Mouse (Mus musculus) heart, embryonic 13.5 days (tissue): ENCODE results near the gene Tmbim7. TPM values are rescaled to one million over a fixed set of nuclear protein-coding genes. Genes with fewer than 3 reads are reported as not detected.
"Not testable (repeated sequence)": the region's sequence is repeated elsewhere in the genome, so short reads cannot be mapped to it uniquely, and the experiment has no call there.

Source experiments
- ATAC-seq: fragments of 200-750 bp; cut with Nextera tagmentation; 2 replicates; pipeline ENCODE4 v1.8.0; 2017; ENCODE audit warnings: moderate TSS enrichment; ENCODE audit not compliant: insufficient number of reproducible peaks, low FRiP score, low TSS enrichment; ENCODE audit errors: extremely low read depth
- H3K27ac ChIP-seq: fragments of 300-500 bp; sonication (generic); replicated peaks from 2 replicates; pipeline ENCODE4 v1.5.1; 2015; ENCODE audit warnings: moderate library complexity, mild to moderate bottlenecking, inconsistent platforms
- H3K27me3 ChIP-seq: fragments of 300-500 bp; sonication (generic); replicated peaks from 2 replicates; pipeline ENCODE4 v1.6.1; 2015; ENCODE audit warnings: mild to moderate bottlenecking, inconsistent platforms
- H3K36me3 ChIP-seq: fragments of 300-500 bp; sonication (generic); 2 replicates; pipeline ENCODE4 v1.6.1; 2015; ENCODE audit warnings: mild to moderate bottlenecking, inconsistent platforms
- H3K4me1 ChIP-seq: fragments of 300-500 bp; sonication (generic); 2 replicates; pipeline ENCODE4 v1.6.1; 2015; ENCODE audit warnings: inconsistent platforms
- H3K4me2 ChIP-seq: fragments of 300-500 bp; sonication (generic); 2 replicates; pipeline ENCODE4 v1.6.1; 2015; ENCODE audit warnings: inconsistent platforms, mild to moderate bottlenecking, moderate library complexity
- H3K4me3 ChIP-seq: fragments of 300-500 bp; sonication (generic); 2 replicates; pipeline ENCODE4 v1.5.1; 2015; ENCODE audit warnings: moderate library complexity, mild to moderate bottlenecking, inconsistent platforms
- H3K9ac ChIP-seq: fragments of 300-500 bp; sonication (generic); 2 replicates; pipeline ENCODE4 v1.6.1; 2015; ENCODE audit warnings: inconsistent platforms, mild to moderate bottlenecking, moderate library complexity
- H3K9me3 ChIP-seq: fragments of 300-500 bp; sonication (generic); 2 replicates; pipeline ENCODE4 v1.6.1; 2016; ENCODE audit warnings: inconsistent platforms
- WGBS: fragments of 180-500 bp; shearing (Covaris S2); methylation state at CpG from one replicate; pipeline ENCODE4 v1.1.7; 2015; ENCODE audit warnings: mixed read lengths; 5-methylcytosine and 5-hydroxymethylcytosine counted together
- polyA plus RNA-seq: library from polyadenylated mRNA; unstranded; fragments of >200 nt; fragmentation: Nextera tagmentation; extraction: Ambion mirVana; gene quantifications from 2 replicates; pipeline ENCODE4 v1.2.1, GENCODE M21; 2015

The Tmbim7 gene
- polyA plus RNA-seq, 1 experiment from 2014 or later = not detected

- no peak for ATAC-seq
- no peak overlapping the region for H3K4me3 ChIP-seq
- peaks cover 48% of the 10 kb centered on the region for H3K36me3 ChIP-seq
- no peak overlapping the region for H3K27ac ChIP-seq
- peak overlapping the region; percentile 19; the same call in 1 of the 2 replicates for H3K4me2 ChIP-seq
- WGBS = 87% methylated on average over 6 of the region's 6 CpGs
- H3K27me3 ChIP-seq = no peaks in the 10 kb centered on the region
- no peaks in the 10 kb centered on the region for H3K9me3 ChIP-seq
- peaks cover 18% of the 10 kb centered on the region for H3K4me1 ChIP-seq
- H3K9ac ChIP-seq = peak overlapping the region; percentile 12
Observed at GRCm38 (mm10) chr5:3645326-3645725, 5.7 kb upstream of the Tmbim7 start.

GRCm38 (mm10) chr5:3646539-3646938 lies 4.4 kb upstream of the Tmbim7 start:
- ATAC-seq = no peak
- Histone ChIP-seq H3K4me2 (peak overlapping the region; percentile 87), H3K27me3 (no peaks in the 10 kb centered on the region), H3K9ac (peak overlapping the region; percentile 97), H3K27ac (0 out of 2 replicates have a peak overlapping the region, but pooled peaks have one; percentile 36), H3K4me3 (peak overlapping the region; percentile 99), H3K4me1 (peaks cover 18% of the 10 kb centered on the region), H3K36me3 (peaks cover 38% of the 10 kb centered on the region), H3K9me3 (no peaks in the 10 kb centered on the region)
- 26% methylated on average over 6 of the region's 6 CpGs for WGBS

DNA sequence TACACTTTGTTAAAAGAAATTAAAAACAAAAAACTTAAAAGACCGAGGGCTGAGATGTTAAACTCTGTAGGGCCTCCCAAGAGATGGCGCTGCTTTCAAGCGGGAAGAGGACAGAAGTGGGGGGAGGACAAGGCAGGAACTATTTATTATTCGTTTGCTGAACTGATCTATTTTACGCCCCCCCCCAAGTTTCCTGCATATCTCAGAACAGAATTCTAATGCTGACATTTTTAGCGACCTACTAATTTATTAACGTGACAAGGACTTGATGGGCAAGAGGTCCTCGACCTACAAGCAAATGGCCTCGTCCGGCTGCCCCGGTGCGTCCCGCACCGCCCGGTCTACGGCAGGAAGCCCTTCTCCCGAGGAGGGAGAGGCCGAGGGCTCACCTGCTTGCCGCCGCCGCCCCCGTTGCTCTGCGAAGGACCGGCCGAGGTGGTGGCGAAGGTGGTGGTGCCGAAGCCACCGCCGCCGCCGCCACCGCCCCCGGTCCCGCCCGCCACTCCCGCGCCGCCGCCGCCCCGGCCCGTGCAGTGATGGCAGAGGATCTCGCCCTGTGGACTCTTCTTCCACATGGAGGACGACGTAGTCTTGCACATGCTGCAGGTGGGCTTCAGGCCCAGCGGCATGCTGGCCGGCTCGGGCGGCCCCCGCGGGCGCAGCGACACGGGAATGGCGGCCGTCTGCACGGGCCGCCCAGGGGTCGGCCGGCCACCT lies 3.8 kb upstream of the Tmbim7 start:
- H3K4me2 ChIP-seq = peak overlapping the region; percentile 87
- H3K4me3 ChIP-seq = peak overlapping the region; percentile 99
- no peaks in the 10 kb centered on the region for H3K27me3 ChIP-seq
- peak overlapping the region; percentile 97 for H3K9ac ChIP-seq
- whole genome bisulfite sequencing = under 1% methylated on average over 60 of the region's 60 CpGs
- ATAC-seq = peak; percentile 47
- no peaks in the 10 kb centered on the region for H3K9me3 ChIP-seq
- H3K27ac ChIP-seq = peak overlapping the region; percentile 94
- peaks cover 32% of the 10 kb centered on the region for H3K36me3 ChIP-seq
- H3K4me1 ChIP-seq = peaks cover 18% of the 10 kb centered on the region

DNA sequence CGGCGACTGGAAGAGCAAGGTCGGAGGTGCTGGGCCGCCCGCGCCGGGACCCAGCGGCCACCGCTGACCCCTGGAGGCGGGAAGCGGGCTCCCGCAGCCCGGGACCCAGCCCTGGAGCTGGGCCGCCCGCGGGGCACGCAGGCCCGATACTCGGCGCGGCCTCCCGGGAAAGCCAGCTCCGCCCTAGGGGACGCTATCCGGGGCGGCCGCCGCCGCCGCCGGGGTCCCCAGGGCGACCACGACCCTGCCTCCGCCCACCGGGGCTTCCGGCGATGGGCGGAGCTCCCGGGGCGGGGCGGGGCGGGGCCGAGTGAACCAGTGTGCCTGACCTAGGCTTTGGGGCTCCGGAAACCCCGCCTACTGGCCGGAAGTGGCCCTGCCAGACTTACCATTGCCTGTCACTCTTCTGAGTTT lies 3.3 kb upstream of the Tmbim7 start:
- Histone ChIP-seq H3K4me3 (peak overlapping the region; percentile 99), H3K9me3 (no peaks in the 10 kb centered on the region), H3K9ac (peak overlapping the region; percentile 97), H3K27ac (peak overlapping the region; percentile 94), H3K36me3 (peaks cover 27% of the 10 kb centered on the region), H3K27me3 (no peaks in the 10 kb centered on the region), H3K4me2 (peak overlapping the region; percentile 87), H3K4me1 (peaks cover 18% of the 10 kb centered on the region)
- 0% methylated on average over 26 of the region's 46 CpGs for WGBS
- peak; percentile 96 for ATAC-seq

GRCm38 (mm10) chr5:3648206-3648848 lies 2.7 kb upstream of the Tmbim7 start:
- Histone ChIP-seq H3K9ac (no peak overlapping the region), H3K27ac (no peak overlapping the region)

GRCm38 (mm10) chr5:3648849-3649210 lies 2.2 kb upstream of the Tmbim7 start:
- no peak overlapping the region for H3K27ac ChIP-seq
- H3K4me3 ChIP-seq = no peak overlapping the region
- H3K36me3 ChIP-seq = peaks cover 19% of the 10 kb centered on the region
- WGBS = 68% methylated on average over 4 of the region's 4 CpGs
- no peak overlapping the region for H3K4me2 ChIP-seq
- H3K4me1 ChIP-seq = peaks cover 18% of the 10 kb centered on the region
- no peak for ATAC-seq
- H3K9me3 ChIP-seq = no peaks in the 10 kb centered on the region
- no peaks in the 10 kb centered on the region for H3K27me3 ChIP-seq
- no peak overlapping the region for H3K9ac ChIP-seq

More at GRCm38 (mm10) chr5:3648206-3648848, 2.7 kb upstream of the Tmbim7 start:
- H3K4me1 ChIP-seq = peaks cover 18% of the 10 kb centered on the region
- H3K27me3 ChIP-seq = no peaks in the 10 kb centered on the region
- peak overlapping the region; percentile 87 for H3K4me2 ChIP-seq
- no peaks in the 10 kb centered on the region for H3K9me3 ChIP-seq
- peaks cover 22% of the 10 kb centered on the region for H3K36me3 ChIP-seq
- WGBS = 55% methylated on average over 4 of the region's 4 CpGs
- H3K4me3 ChIP-seq = peak overlapping the region; percentile 99
- ATAC-seq = no peak

DNA sequence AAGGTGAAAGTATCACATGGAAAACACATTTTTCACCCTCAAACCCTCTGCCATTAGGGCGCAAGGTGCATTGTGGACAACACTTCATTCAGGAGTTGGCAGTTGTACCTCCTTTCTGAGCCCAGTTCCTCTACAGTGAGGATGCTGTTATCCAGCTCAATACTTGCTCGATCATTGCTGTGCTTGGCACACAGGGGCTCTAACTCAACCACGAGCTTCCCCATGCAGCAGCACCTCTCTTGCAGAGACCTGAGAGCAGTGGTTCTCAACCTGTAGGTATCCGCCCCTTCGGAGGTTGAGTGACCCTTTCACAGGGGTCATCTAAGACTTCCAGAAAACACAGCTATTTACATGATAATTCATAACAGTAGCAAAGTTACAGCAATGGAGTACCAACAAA lies 640 bp downstream of the Tmbim7 start:
- Histone ChIP-seq H3K4me2 (no peak overlapping the region), H3K9me3 (no peaks in the 10 kb centered on the region), H3K27ac (no peak overlapping the region), H3K4me3 (no peak overlapping the region), H3K4me1 (peaks cover 1% of the 10 kb centered on the region), H3K9ac (no peak overlapping the region), H3K36me3 (no peaks in the 10 kb centered on the region), H3K27me3 (no peaks in the 10 kb centered on the region)
- WGBS = 76% methylated on average over 5 of the region's 5 CpGs
- ATAC-seq = no peak

- H3K9me3 ChIP-seq, H3K4me3 ChIP-seq, H3K27ac ChIP-seq, H3K9ac ChIP-seq, H3K4me1 ChIP-seq, ATAC-seq, H3K36me3 ChIP-seq, H3K27me3 ChIP-seq, H3K4me2 ChIP-seq: not testable (repeated sequence)
- 92% methylated on average over 19 of the region's 25 CpGs for WGBS
Observed at GRCm38 (mm10) chr5:3652903-3653575, 2.1 kb downstream of the Tmbim7 start.

- ATAC-seq = no peak
- 82% methylated on average over 4 of the region's 4 CpGs for WGBS
Observed at GRCm38 (mm10) chr5:3653801-3654200, 2.8 kb downstream of the Tmbim7 start.

DNA sequence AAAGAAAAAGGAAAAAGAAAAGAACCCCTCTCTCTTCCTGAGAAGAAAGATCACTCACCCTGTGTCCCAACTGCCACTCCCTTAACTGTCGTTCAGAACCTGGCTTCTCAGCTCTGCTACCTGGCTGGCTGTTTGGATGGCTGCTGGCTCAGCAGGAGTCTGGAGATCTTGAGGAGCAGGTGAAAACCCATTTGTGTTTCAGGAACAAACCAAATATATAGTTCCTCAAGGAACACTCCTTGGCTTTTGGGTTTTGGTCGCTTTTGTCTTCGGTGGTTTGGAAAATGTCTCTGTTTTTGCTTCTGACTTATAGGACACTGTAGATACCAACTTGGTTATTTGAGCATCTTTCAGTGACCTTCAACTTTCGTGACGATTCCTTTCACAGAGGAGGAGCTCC lies 6.1 kb downstream of the Tmbim7 start, which contains the start of gene Gatad1:
TSS of gene Gatad1 (minus strand) at position 101 of the 400 bp plus-strand sequence.
- 65% methylated on average over 5 of the region's 5 CpGs for WGBS
- no peaks in the 10 kb centered on the region for H3K27me3 ChIP-seq
- no peaks in the 10 kb centered on the region for H3K9me3 ChIP-seq
- no peaks in the 10 kb centered on the region for H3K4me1 ChIP-seq
- H3K4me2 ChIP-seq = no peak within 1 kb of the TSS
- no peak within 1 kb of the TSS for H3K4me3 ChIP-seq
- H3K36me3 ChIP-seq = no peaks in the 10 kb centered on the region
- H3K9ac ChIP-seq = no peak within 1 kb of the TSS
- H3K27ac ChIP-seq = no peak within 1 kb of the TSS
- ATAC-seq = no peak

More at GRCm38 (mm10) chr5:3653801-3654200, 2.8 kb downstream of the Tmbim7 start:
- no peak overlapping the region for H3K4me2 ChIP-seq
- no peak overlapping the region for H3K9ac ChIP-seq
- H3K27me3 ChIP-seq = no peaks in the 10 kb centered on the region
- no peaks in the 10 kb centered on the region for H3K36me3 ChIP-seq
- no peak overlapping the region for H3K4me3 ChIP-seq
- no peaks in the 10 kb centered on the region for H3K4me1 ChIP-seq
- no peak overlapping the region for H3K27ac ChIP-seq
- H3K9me3 ChIP-seq = no peaks in the 10 kb centered on the region

GRCm38 (mm10) chr5:3665225-3665624 lies 14.2 kb downstream of the Tmbim7 start:
- H3K9ac ChIP-seq = no peak overlapping the region
- no peaks in the 10 kb centered on the region for H3K36me3 ChIP-seq
- no peaks in the 10 kb centered on the region for H3K27me3 ChIP-seq
- H3K27ac ChIP-seq = no peak overlapping the region
- H3K9me3 ChIP-seq = no peaks in the 10 kb centered on the region
- no peaks in the 10 kb centered on the region for H3K4me1 ChIP-seq
- no peak overlapping the region for H3K4me3 ChIP-seq
- no peak for ATAC-seq
- no peak overlapping the region for H3K4me2 ChIP-seq
- WGBS = 89% methylated on average over 2 of the region's 2 CpGs
